Mouse (Mus musculus) midbrain, embryonic 14.5 days (tissue): ENCODE data around the gene Afap1. TPM values are rescaled to one million over a fixed set of nuclear protein-coding genes. Genes with fewer than 3 reads are reported as not detected.
A peak's percentile ranks its signal among the peaks of the same experiment; 100 is the strongest.

Source experiments
- ATAC-seq: fragments of 200-750 bp; cut with Nextera tagmentation; 2 replicates; pipeline ENCODE4 v1.8.0; 2017; ENCODE audit warnings: moderate number of reproducible peaks, moderate library complexity; ENCODE audit not compliant: low FRiP score, low TSS enrichment
- DNase-seq: peaks from one replicate; pipeline ENCODE4 v3.0.0-alpha.2; 2015
- H3K27ac ChIP-seq: fragments of 300-500 bp; sonication (generic); replicated peaks from 2 replicates; pipeline ENCODE4 v1.5.1; 2014; ENCODE audit warnings: mild to moderate bottlenecking, low read depth, low read length, moderate library complexity
- H3K27me3 ChIP-seq: fragments of 300-500 bp; sonication (generic); 2 replicates; pipeline ENCODE4 v1.6.1; 2014; ENCODE audit warnings: low read length, control low read depth, mixed read lengths; ENCODE audit not compliant: control insufficient read depth, insufficient read depth
- H3K36me3 ChIP-seq: fragments of 300-500 bp; sonication (generic); 2 replicates; pipeline ENCODE4 v1.6.1; 2014; ENCODE audit warnings: low read length, control low read depth; ENCODE audit not compliant: control insufficient read depth, insufficient read depth
- H3K4me1 ChIP-seq: fragments of 300-500 bp; sonication (generic); 2 replicates; pipeline ENCODE4 v1.6.1; 2014; ENCODE audit warnings: mild to moderate bottlenecking, antibody characterized with exemption, low read length, control low read depth; ENCODE audit not compliant: control insufficient read depth, insufficient read depth
- H3K4me2 ChIP-seq: fragments of 300-500 bp; sonication (generic); 2 replicates; pipeline ENCODE4 v1.6.1; 2014; ENCODE audit warnings: mild to moderate bottlenecking, low read length, moderate library complexity
- H3K4me3 ChIP-seq: fragments of 300-500 bp; sonication (generic); replicated peaks from 2 replicates; pipeline ENCODE4 v1.5.1; 2014; ENCODE audit warnings: low read depth, low read length
- H3K9ac ChIP-seq: fragments of 300-500 bp; sonication (generic); replicated peaks from 2 replicates; pipeline ENCODE4 v1.6.1; 2014; ENCODE audit warnings: mild to moderate bottlenecking, low read length, moderate library complexity
- H3K9me3 ChIP-seq: fragments of 300-500 bp; sonication (generic); 2 replicates; pipeline ENCODE4 v1.6.1; 2016; ENCODE audit warnings: low read length, control low read depth, mixed read lengths; ENCODE audit not compliant: control insufficient read depth
- WGBS: fragments of 180-500 bp; shearing (Covaris S2); extraction: QIAGEN DNeasy Blood & Tissue Kit; methylation state at CpG from one replicate; pipeline ENCODE4 v1.1.7; 2014; 5-methylcytosine and 5-hydroxymethylcytosine counted together
- polyA plus RNA-seq: library from polyadenylated mRNA; unstranded; fragments of >200 nt; fragmentation: Nextera tagmentation; extraction: Ambion mirVana; gene quantifications from 2 replicates; pipeline ENCODE4 v1.2.1, GENCODE M21; 2014

Gene Afap1
- polyA plus RNA-seq, 1 experiment from 2014 or later: 81.8 TPM

DNA sequence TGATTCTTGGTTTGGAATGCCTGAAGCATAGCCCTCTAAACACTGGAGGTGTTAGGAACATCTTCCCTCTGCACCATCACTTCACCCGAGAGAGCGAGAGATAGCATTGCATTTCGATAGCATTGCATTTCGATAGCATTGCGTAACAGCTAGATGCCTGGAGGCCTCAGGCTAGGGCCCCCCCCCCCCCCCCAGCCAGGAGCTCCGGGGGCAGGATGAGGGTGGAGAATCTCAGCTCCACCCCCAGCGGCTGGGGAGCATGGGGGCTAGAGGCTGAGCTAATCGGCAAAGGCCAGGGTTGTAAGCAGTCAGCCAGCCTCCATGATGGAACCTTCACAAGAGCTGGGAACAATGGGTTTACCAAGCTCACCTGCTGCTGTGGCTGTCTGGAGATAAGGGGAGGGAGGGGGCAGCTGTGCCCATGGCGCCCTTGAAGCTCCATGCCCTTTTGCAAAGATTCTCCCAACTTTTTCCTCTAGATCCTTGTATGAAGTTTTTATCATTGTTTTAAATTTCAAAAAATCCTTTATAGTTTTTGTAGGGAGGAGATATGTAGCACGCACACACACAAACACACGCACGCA is 8.2 kb downstream of the Afap1 start:
- WGBS: 40% methylated on average over 12 of the region's 12 CpGs
- Histone ChIP-seq H3K36me3 (no peaks in the 10 kb centered on the region), H3K27me3 (no peaks in the 10 kb centered on the region), H3K9me3 (no peaks in the 10 kb centered on the region), H3K27ac (no peak overlapping the region), H3K4me1 (peaks cover 58% of the 10 kb centered on the region), H3K9ac (no peak overlapping the region), H3K4me3 (no peak overlapping the region), H3K4me2 (0 out of 2 replicates have a peak overlapping the region, but pooled peaks have one; percentile 11)
- DNase-seq (no peak), ATAC-seq (no peak; the same call in 1 of the 2 replicates)

DNA sequence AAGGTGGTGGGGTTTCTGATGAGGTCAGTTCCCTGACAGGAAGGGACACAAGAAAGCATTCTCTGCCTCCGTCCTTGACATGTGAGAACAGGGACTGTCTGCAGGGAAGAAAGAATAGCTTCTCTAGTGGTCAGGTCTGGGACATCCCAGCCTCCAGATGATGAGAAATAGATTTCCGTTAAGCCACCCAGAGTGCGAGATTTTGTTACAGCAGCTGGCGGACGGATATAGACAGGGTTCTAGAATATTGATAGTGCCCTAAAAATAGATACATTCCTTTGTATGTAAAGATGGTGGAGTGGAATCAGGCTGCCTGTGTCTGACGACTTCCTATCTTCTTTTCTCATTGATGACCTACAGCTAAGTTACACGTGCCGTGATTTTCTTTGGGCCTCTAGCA is 10.3 kb downstream of the Afap1 start:
- Histone ChIP-seq H3K4me2 (no peak overlapping the region), H3K27me3 (no peaks in the 10 kb centered on the region), H3K4me3 (no peak overlapping the region), H3K36me3 (no peaks in the 10 kb centered on the region), H3K4me1 (peaks cover 66% of the 10 kb centered on the region), H3K9ac (no peak overlapping the region), H3K27ac (no peak overlapping the region), H3K9me3 (no peaks in the 10 kb centered on the region)
- ATAC-seq (no peak), DNase-seq (no peak)
- 65% methylated on average over 8 of the region's 8 CpGs for WGBS

- ATAC-seq: no peak
- Histone ChIP-seq H3K4me2 (no peak overlapping the region), H3K27ac (no peak overlapping the region), H3K4me3 (no peak overlapping the region), H3K36me3 (no peaks in the 10 kb centered on the region), H3K9me3 (no peaks in the 10 kb centered on the region), H3K9ac (no peak overlapping the region), H3K4me1 (peaks cover 67% of the 10 kb centered on the region), H3K27me3 (no peaks in the 10 kb centered on the region)
- WGBS: 44% methylated on average over 8 of the region's 8 CpGs
- no peak for DNase-seq
Measured at GRCm38 (mm10) chr5:35905283-35905682, 12.2 kb downstream of the Afap1 start.

GRCm38 (mm10) chr5:35907090-35907489 is 14.0 kb downstream of the Afap1 start:
- ATAC-seq (no peak), DNase-seq (no peak)
- no peak overlapping the region for H3K9ac ChIP-seq
- no peaks in the 10 kb centered on the region; the same call in 1 of the 2 replicates for H3K36me3 ChIP-seq
- no peaks in the 10 kb centered on the region for H3K27me3 ChIP-seq
- no peak overlapping the region for H3K27ac ChIP-seq
- no peaks in the 10 kb centered on the region for H3K9me3 ChIP-seq
- WGBS: 79% methylated on average over 4 of the region's 4 CpGs
- peaks cover 54% of the 10 kb centered on the region for H3K4me1 ChIP-seq
- no peak overlapping the region for H3K4me3 ChIP-seq
- no peak overlapping the region for H3K4me2 ChIP-seq

- Histone ChIP-seq H3K4me3 (no peak overlapping the region), H3K27ac (peak overlapping the region; percentile 81), H3K36me3 (no peaks in the 10 kb centered on the region; the same call in 1 of the 2 replicates), H3K9me3 (no peaks in the 10 kb centered on the region), H3K9ac (no peak overlapping the region; the same call in 1 of the 2 replicates), H3K4me2 (peak overlapping the region; percentile 18), H3K27me3 (no peaks in the 10 kb centered on the region), H3K4me1 (peaks cover 52% of the 10 kb centered on the region)
- DNase-seq (peak; percentile 84), ATAC-seq (peak; percentile 88)
- WGBS: 26% methylated on average over 15 of the region's 15 CpGs
Measured at GRCm38 (mm10) chr5:35907633-35908426, 14.7 kb downstream of the Afap1 start.

- no peaks in the 10 kb centered on the region for H3K9me3 ChIP-seq
- peak overlapping the region; percentile 18; the same call in 1 of the 2 replicates for H3K4me2 ChIP-seq
- H3K4me3 ChIP-seq: no peak overlapping the region
- no peak for DNase-seq
- peak overlapping the region; percentile 81 for H3K27ac ChIP-seq
- peak overlapping the region; percentile 21 for H3K9ac ChIP-seq
- WGBS: 65% methylated on average over 13 of the region's 13 CpGs
- H3K27me3 ChIP-seq: no peaks in the 10 kb centered on the region
- ATAC-seq: no peak
- no peaks in the 10 kb centered on the region; the same call in 1 of the 2 replicates for H3K36me3 ChIP-seq
- peaks cover 45% of the 10 kb centered on the region for H3K4me1 ChIP-seq
Measured at GRCm38 (mm10) chr5:35908626-35909443, 15.7 kb downstream of the Afap1 start.

- WGBS: 56% methylated on average over 12 of the region's 12 CpGs
- Histone ChIP-seq H3K9ac (no peak overlapping the region), H3K9me3 (no peaks in the 10 kb centered on the region), H3K27me3 (no peaks in the 10 kb centered on the region), H3K4me2 (no peak overlapping the region), H3K4me3 (no peak overlapping the region), H3K36me3 (no peaks in the 10 kb centered on the region; the same call in 1 of the 2 replicates), H3K27ac (peak overlapping the region; percentile 68; the same call in 1 of the 2 replicates), H3K4me1 (peaks cover 52% of the 10 kb centered on the region)
- DNase-seq (no peak), ATAC-seq (no peak)
Measured at GRCm38 (mm10) chr5:35915629-35916300, 22.6 kb downstream of the Afap1 start.

- WGBS: 32% methylated on average over 5 of the region's 5 CpGs
- Histone ChIP-seq H3K4me3 (no peak overlapping the region), H3K27ac (peak overlapping the region; percentile 68), H3K9me3 (no peaks in the 10 kb centered on the region), H3K9ac (no peak overlapping the region), H3K4me1 (peaks cover 61% of the 10 kb centered on the region), H3K4me2 (no peak overlapping the region), H3K36me3 (no peaks in the 10 kb centered on the region; the same call in 1 of the 2 replicates), H3K27me3 (no peaks in the 10 kb centered on the region)
- ATAC-seq (no peak), DNase-seq (no peak)
Measured at GRCm38 (mm10) chr5:35916666-35917065, 23.5 kb downstream of the Afap1 start.
